Mouse (Mus musculus) adrenal gland, postnatal 10 days (tissue): ENCODE data around the gene Ptpn4. TPM values are rescaled to one million over a fixed set of nuclear protein-coding genes. Genes with fewer than 3 reads are reported as not detected.

Experiments
- DNase-seq: peaks from one replicate; pipeline ENCODE4 v3.0.0; 2021; ENCODE audit warnings: mixed read lengths
- total RNA-seq, 2 experiments: library from RNA; stranded (reverse); gene quantifications; 2 replicates each; pipeline ENCODE4 v1.2.3; 2021

Gene Ptpn4
- total RNA-seq, 2 experiments from 2014 or later = 48.9 to 56.5 TPM

- DNase-seq = no peak
Observed at GRCm38 (mm10) chr1:119642367-119642766, 195.0 kb downstream of the Ptpn4 start.

- DNase-seq = no peak
Observed at GRCm38 (mm10) chr1:119641090-119641812, 196.2 kb downstream of the Ptpn4 start.

- DNase-seq = peak; percentile 41
Observed at GRCm38 (mm10) chr1:119640006-119640405, 197.4 kb downstream of the Ptpn4 start.

GRCm38 (mm10) chr1:119637188-119638023, 200.0 kb downstream of the Ptpn4 start:
- DNase-seq = no peak

- no peak for DNase-seq
Observed at GRCm38 (mm10) chr1:119634746-119635145, 202.7 kb downstream of the Ptpn4 start.

- no peak for DNase-seq
Observed at GRCm38 (mm10) chr1:119630428-119630827, 207.0 kb downstream of the Ptpn4 start.

- DNase-seq = no peak
Observed at GRCm38 (mm10) chr1:119626837-119627236, 210.6 kb downstream of the Ptpn4 start.

- DNase-seq = no peak
Observed at GRCm38 (mm10) chr1:119624444-119624843, 213.0 kb downstream of the Ptpn4 start.

- no peak for DNase-seq
Observed at GRCm38 (mm10) chr1:119605396-119605795, 232.0 kb downstream of the Ptpn4 start.

Other genes with a start within 250 kb of the Ptpn4 start
- gene Epb41l5, start 188.6 kb downstream of the Ptpn4 start, total RNA-seq = 10 to 100 TPM; 10.4 to 11.0 TPM
- 1 to 10 TPM; 8.0 to 10.0 TPM for gene Tmem177, start 75.6 kb upstream of the Ptpn4 start, total RNA-seq
- gene Cfap221, start 159.6 kb upstream of the Ptpn4 start, total RNA-seq = under 1 TPM; 0.39 to 0.70 TPM
- 10 to 100 TPM; 12.7 to 17.7 TPM for gene Sctr, start 169.3 kb upstream of the Ptpn4 start, total RNA-seq
- gene Tmem37, start 236.5 kb upstream of the Ptpn4 start, total RNA-seq = 10 to 100 TPM; 24.6 to 25.8 TPM